Mouse (Mus musculus) heart, embryonic 12.5 days (tissue): ENCODE data around the gene Gfod1. TPM values are rescaled to one million over a fixed set of nuclear protein-coding genes. Genes with fewer than 3 reads are reported as not detected.

Experiments used
- ATAC-seq: fragments of 200-750 bp; cut with Nextera tagmentation; 2 replicates; pipeline ENCODE4 v1.8.0; 2017; ENCODE audit warnings: moderate TSS enrichment, moderate library complexity; ENCODE audit not compliant: insufficient number of reproducible peaks, low FRiP score
- H3K27ac ChIP-seq: fragments of 300-500 bp; sonication (generic); 2 replicates; pipeline ENCODE4 v1.5.1; 2016; ENCODE audit warnings: mild to moderate bottlenecking, moderate library complexity; ENCODE audit not compliant: poor library complexity, severe bottlenecking
- H3K27me3 ChIP-seq: fragments of 300-500 bp; sonication (generic); replicated peaks from 2 replicates; pipeline ENCODE4 v1.6.1; 2016; ENCODE audit warnings: mild to moderate bottlenecking, moderate library complexity
- H3K36me3 ChIP-seq: fragments of 300-500 bp; sonication (generic); 2 replicates; pipeline ENCODE4 v1.6.1; 2016; ENCODE audit warnings: mild to moderate bottlenecking, moderate library complexity
- H3K4me1 ChIP-seq: fragments of 300-500 bp; sonication (generic); replicated peaks from 2 replicates; pipeline ENCODE4 v1.6.1; 2016; ENCODE audit warnings: mild to moderate bottlenecking
- H3K4me2 ChIP-seq: fragments of 300-500 bp; sonication (generic); 2 replicates; pipeline ENCODE4 v1.6.1; 2016; ENCODE audit warnings: mild to moderate bottlenecking, moderate library complexity
- H3K4me3 ChIP-seq: fragments of 300-500 bp; sonication (generic); 2 replicates; pipeline ENCODE4 v1.5.1; 2016; ENCODE audit warnings: mild to moderate bottlenecking
- H3K9ac ChIP-seq: fragments of 300-500 bp; sonication (generic); 2 replicates; pipeline ENCODE4 v1.6.1; 2016; ENCODE audit warnings: mild to moderate bottlenecking, moderate library complexity
- H3K9me3 ChIP-seq: fragments of 300-500 bp; sonication (generic); replicated peaks from 2 replicates; pipeline ENCODE4 v1.6.1; 2016; ENCODE audit warnings: mild to moderate bottlenecking, moderate library complexity
- WGBS: fragments of 180-500 bp; shearing (Covaris S2); methylation state at CpG from one replicate; pipeline ENCODE4 v1.1.7; 2016; 5-methylcytosine and 5-hydroxymethylcytosine counted together
- polyA plus RNA-seq: library from polyadenylated mRNA; unstranded; fragments of >200 nt; fragmentation: Nextera tagmentation; extraction: Ambion mirVana; gene quantifications from 2 replicates; pipeline ENCODE4 v1.2.1, GENCODE M21; 2016

Gfod1 gene
- polyA plus RNA-seq, 1 experiment from 2014 or later = 0.98 TPM

GRCm38 (mm10) chr13:43187736-43188135 lies 116.2 kb downstream of the Gfod1 start:
- Histone ChIP-seq H3K27ac (no peak overlapping the region), H3K36me3 (no peaks in the 10 kb centered on the region), H3K4me2 (no peak overlapping the region), H3K4me1 (peaks cover 38% of the 10 kb centered on the region), H3K9ac (no peak overlapping the region), H3K9me3 (no peaks in the 10 kb centered on the region), H3K4me3 (no peak overlapping the region), H3K27me3 (no peaks in the 10 kb centered on the region)
- WGBS = 91% methylated on average over 4 of the region's 4 CpGs
- no peak for ATAC-seq

DNA sequence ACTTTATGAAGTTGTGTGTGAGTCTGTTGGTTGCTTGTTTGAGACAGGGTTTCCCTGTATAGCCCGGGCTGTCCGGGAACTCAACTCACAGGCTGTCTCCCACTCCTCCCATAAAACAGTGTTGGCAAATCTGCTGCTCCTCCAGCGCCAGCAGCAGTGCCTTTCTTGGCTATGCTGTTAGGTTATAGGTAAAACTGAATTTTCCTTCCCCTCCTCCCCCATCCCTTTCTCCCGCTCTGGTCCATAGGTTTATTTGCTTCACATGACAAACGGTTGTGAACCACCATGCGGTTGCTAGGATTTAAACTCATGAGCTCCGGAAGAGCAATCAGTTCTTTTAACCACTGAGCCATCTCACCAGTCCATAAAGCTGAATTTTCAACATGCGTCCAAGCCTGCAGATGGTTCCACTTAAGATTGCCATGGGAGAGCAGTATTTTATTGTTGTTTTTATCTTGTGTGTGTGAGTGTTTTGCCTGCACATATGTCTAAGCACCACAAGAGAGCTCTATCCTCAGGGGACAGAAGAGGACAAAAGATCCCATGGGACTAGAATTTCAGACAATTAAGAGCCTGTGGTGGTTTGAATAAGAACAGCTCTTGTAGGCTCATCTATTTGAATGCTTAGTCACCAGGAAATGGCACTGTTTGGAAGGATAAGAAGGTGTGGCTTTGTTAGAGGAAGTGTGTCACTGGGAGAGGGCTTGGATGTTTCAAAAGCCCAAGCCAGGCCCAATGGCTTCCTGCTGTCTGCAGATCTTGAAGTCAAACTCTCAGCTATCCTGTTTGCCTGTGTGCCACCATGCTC lies 120.5 kb downstream of the Gfod1 start:
- 53% methylated on average over 8 of the region's 8 CpGs for WGBS
- Histone ChIP-seq H3K36me3 (no peaks in the 10 kb centered on the region), H3K27ac (no peak overlapping the region), H3K4me3 (peak overlapping the region; percentile 34), H3K27me3 (0 out of 2 replicates have a peak, but pooled peaks cover 9% of the 10 kb centered on the region), H3K4me1 (peaks cover 29% of the 10 kb centered on the region), H3K9me3 (no peaks in the 10 kb centered on the region), H3K4me2 (peak overlapping the region; percentile 61), H3K9ac (0 out of 2 replicates have a peak overlapping the region, but pooled peaks have one; percentile 28)
- peak; percentile 26; the same call in 1 of the 2 replicates for ATAC-seq

- Histone ChIP-seq H3K9me3 (no peaks in the 10 kb centered on the region), H3K4me2 (peak overlapping the region; percentile 61), H3K4me1 (peaks cover 29% of the 10 kb centered on the region), H3K36me3 (no peaks in the 10 kb centered on the region), H3K9ac (0 out of 2 replicates have a peak overlapping the region, but pooled peaks have one; percentile 35), H3K27ac (no peak overlapping the region), H3K27me3 (0 out of 2 replicates have a peak, but pooled peaks cover 9% of the 10 kb centered on the region), H3K4me3 (peak overlapping the region; percentile 34)
- peak; percentile 60 for ATAC-seq
- WGBS = 5% methylated on average over 14 of the region's 14 CpGs
Measured at GRCm38 (mm10) chr13:43182465-43183201, 121.3 kb downstream of the Gfod1 start.

DNA sequence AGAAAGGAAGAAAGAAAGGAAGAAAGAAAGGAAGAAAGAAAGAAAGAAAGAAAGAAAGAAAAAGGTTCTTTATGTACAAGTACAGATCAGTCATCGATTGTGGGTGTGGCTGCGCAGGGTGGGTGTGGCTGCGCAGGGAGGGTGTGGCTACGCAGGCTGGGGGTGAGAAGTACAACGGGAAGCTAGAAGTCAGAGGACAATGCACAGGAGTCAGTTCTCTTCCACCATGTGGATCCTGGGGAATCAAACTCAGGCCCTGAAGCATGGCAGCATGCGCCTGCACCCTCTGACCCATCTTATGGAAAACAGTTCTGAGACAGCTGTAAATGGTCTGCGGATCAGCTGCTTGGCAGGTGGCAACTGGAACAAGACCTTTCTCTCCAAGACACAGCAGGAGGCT lies 122.9 kb downstream of the Gfod1 start:
- H3K4me2 ChIP-seq = no peak overlapping the region
- no peak overlapping the region for H3K4me3 ChIP-seq
- WGBS = 55% methylated on average over 7 of the region's 7 CpGs
- peak; percentile 61; the same call in 1 of the 2 replicates for ATAC-seq
- H3K9ac ChIP-seq = no peak overlapping the region
- H3K36me3 ChIP-seq = no peaks in the 10 kb centered on the region
- no peaks in the 10 kb centered on the region for H3K9me3 ChIP-seq
- H3K27me3 ChIP-seq = 0 out of 2 replicates have a peak, but pooled peaks cover 9% of the 10 kb centered on the region
- H3K4me1 ChIP-seq = peaks cover 29% of the 10 kb centered on the region
- H3K27ac ChIP-seq = no peak overlapping the region

DNA sequence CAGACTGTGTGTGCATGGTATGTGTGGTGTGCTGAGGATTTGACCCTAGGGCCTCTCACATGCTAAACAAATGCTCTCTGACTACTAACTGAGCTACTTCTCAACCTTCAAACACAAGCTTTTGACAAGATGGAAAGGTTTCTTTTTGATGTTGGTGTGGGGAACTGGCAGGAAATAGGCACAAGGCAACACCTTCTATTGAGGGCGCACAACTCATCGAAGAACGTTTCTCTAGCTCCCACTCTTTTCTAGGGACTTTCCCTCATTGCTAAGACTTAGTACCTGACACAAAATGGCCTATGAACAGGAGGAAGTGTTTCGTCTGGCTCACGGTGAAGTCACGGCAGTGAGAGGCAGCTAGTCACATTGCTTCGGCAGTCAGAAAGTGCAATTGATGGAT lies 126.7 kb downstream of the Gfod1 start:
- H3K27ac ChIP-seq = no peak overlapping the region
- 85% methylated on average over 7 of the region's 7 CpGs for WGBS
- H3K9me3 ChIP-seq = no peaks in the 10 kb centered on the region

DNA sequence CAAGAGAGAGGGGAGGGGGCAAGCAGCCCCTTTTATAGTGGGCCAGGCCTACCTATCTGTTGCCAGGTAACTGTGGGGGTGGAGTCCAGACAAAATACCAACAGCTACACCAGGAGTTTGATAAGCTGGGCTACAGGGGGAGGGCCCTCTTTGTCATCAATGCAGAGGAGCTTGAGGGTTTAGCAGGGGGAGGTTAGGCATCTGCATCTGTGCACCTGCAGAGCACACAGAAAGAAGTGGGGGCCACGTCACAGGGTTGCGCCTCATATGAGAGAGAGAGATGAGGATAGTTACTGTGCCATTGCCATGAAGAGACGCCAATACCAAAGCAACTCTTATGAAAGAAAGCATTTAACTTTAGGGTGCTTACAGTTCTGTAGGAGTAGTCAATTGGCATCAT lies 127.3 kb downstream of the Gfod1 start:
- 89% methylated on average over 3 of the region's 3 CpGs for WGBS
- Histone ChIP-seq H3K4me3 (no peak overlapping the region), H3K36me3 (no peaks in the 10 kb centered on the region), H3K4me1 (peaks cover 6% of the 10 kb centered on the region), H3K27me3 (0 out of 2 replicates have a peak, but pooled peaks cover 3% of the 10 kb centered on the region), H3K27ac (no peak overlapping the region), H3K9me3 (no peaks in the 10 kb centered on the region), H3K9ac (no peak overlapping the region), H3K4me2 (no peak overlapping the region)
- no peak for ATAC-seq

More for the DNA sequence above, 126.7 kb downstream of the Gfod1 start:
- no peak for ATAC-seq
- no peak overlapping the region for H3K4me2 ChIP-seq
- H3K4me3 ChIP-seq = no peak overlapping the region
- H3K9ac ChIP-seq = no peak overlapping the region
- no peaks in the 10 kb centered on the region for H3K36me3 ChIP-seq
- H3K27me3 ChIP-seq = 0 out of 2 replicates have a peak, but pooled peaks cover 9% of the 10 kb centered on the region
- H3K4me1 ChIP-seq = peaks cover 6% of the 10 kb centered on the region

- H3K9me3 ChIP-seq = no peaks in the 10 kb centered on the region
- no peak overlapping the region for H3K9ac ChIP-seq
- no peaks in the 10 kb centered on the region for H3K27me3 ChIP-seq
- 12% methylated on average over 9 of the region's 9 CpGs for WGBS
- no peak for ATAC-seq
- H3K4me1 ChIP-seq = peaks cover 6% of the 10 kb centered on the region
- peak overlapping the region; percentile 13; the same call in 1 of the 2 replicates for H3K4me2 ChIP-seq
- H3K36me3 ChIP-seq = peaks cover 7% of the 10 kb centered on the region
- H3K4me3 ChIP-seq = no peak overlapping the region
- H3K27ac ChIP-seq = no peak overlapping the region
Measured at GRCm38 (mm10) chr13:43173262-43173661, 130.7 kb downstream of the Gfod1 start.

DNA sequence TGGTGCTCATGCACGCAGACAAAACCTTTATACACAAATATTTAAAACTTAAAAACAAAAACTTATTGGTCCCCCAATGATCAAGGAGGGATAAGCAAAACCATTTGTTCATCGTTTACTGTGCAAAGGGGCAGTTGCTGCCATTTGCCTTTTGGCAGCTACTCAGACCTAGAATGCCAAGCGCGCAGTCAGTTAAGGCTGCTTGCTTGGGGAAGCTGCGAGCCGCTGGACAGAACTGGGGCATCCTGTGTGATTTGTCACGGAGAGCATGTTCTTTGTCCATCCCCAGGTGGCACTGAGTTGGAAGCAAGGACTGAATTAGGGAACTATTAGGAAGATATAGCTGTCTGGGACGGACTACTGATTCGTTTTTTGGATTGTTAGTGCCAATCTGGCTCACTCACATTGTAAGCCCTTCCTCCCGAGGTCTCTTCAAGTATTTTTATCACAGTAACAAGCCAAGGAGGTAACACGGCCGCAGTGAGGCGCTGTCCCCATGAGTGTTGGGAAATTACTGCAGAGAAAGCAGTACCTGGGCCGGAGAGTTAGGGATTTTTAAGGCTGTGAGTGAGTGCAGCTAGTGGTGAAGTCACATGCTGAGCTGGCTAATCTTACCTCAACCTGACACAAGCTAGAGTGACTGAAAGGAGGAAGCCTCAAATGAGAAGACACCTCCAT lies 131.8 kb downstream of the Gfod1 start:
- H3K27ac ChIP-seq = no peak overlapping the region
- peaks cover 16% of the 10 kb centered on the region for H3K36me3 ChIP-seq
- H3K4me3 ChIP-seq = peak overlapping the region; percentile 91
- WGBS = 17% methylated on average over 14 of the region's 14 CpGs
- no peak for ATAC-seq
- peaks cover 6% of the 10 kb centered on the region for H3K4me1 ChIP-seq
- H3K9ac ChIP-seq = peak overlapping the region; percentile 92; the same call in 1 of the 2 replicates
- no peaks in the 10 kb centered on the region for H3K9me3 ChIP-seq
- H3K4me2 ChIP-seq = peak overlapping the region; percentile 73
- no peaks in the 10 kb centered on the region for H3K27me3 ChIP-seq

DNA sequence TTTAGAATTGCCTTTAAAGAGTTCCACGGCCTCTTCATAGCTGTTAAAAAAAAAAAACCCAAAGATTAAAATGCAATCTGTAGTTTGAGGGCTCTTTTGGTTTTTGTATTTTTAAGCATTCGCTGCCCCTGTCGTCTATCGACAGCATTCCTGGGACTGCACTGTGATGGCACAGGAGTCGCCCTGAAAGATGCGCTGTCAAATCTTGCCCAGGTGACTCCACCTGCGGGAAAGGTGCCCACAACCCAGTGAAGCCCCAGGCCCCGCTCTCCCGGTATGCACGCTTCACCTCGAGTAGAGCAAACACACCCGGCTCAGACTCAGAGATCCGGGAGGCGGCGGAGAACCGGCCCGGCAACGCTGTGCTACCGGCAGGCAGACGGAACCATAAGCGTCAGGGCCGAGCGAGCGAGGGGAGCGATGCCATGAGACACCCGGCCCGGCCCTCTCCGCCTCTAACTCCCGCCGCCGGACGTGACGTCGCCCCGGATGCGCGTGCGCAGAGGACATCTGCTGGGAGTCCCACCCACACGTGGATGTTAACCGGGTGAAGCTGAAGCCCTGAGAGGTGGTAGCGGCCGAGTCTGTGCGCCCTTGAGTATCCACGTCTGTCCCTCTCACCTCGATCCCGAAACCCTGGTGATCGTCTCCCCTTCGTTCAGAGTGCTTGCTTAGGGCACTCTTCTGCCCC lies 132.8 kb downstream of the Gfod1 start, which contains the start of gene Tbc1d7:
Gene Tbc1d7, minus strand, starts transcription at position 482 of the 691 bp plus-strand sequence.
- peak; percentile 93 for ATAC-seq
- Histone ChIP-seq H3K9me3 (no peaks in the 10 kb centered on the region), H3K27ac (peak within 1 kb of the TSS; percentile 72), H3K4me2 (peak within 1 kb of the TSS; percentile 73), H3K9ac (peak within 1 kb of the TSS; percentile 92), H3K4me3 (peak within 1 kb of the TSS; percentile 91), H3K27me3 (no peaks in the 10 kb centered on the region), H3K36me3 (peaks cover 17% of the 10 kb centered on the region), H3K4me1 (peaks cover 6% of the 10 kb centered on the region)
- WGBS = under 1% methylated on average over 48 of the region's 48 CpGs

GRCm38 (mm10) chr13:43167721-43168120 lies 136.3 kb downstream of the Gfod1 start:
- 80% methylated on average over 9 of the region's 9 CpGs for WGBS

More at GRCm38 (mm10) chr13:43167721-43168120, 136.3 kb downstream of the Gfod1 start:
- Histone ChIP-seq H3K9me3 (no peaks in the 10 kb centered on the region), H3K4me3 (no peak overlapping the region), H3K36me3 (peaks cover 48% of the 10 kb centered on the region), H3K27ac (no peak overlapping the region), H3K9ac (no peak overlapping the region), H3K27me3 (no peaks in the 10 kb centered on the region), H3K4me1 (peaks cover 6% of the 10 kb centered on the region), H3K4me2 (no peak overlapping the region)
- ATAC-seq = no peak
